Mouse (Mus musculus): ENCODE data around the gene Cdh19. TPM values are rescaled to one million over a fixed set of nuclear protein-coding genes. Genes with fewer than 3 reads are reported as not detected.

The Cdh19 gene
- polyA plus RNA-seq (2014; fragmentation: Nextera tagmentation; extraction: Ambion mirVana), result 2.0 and 2.6 TPM in 2 replicates

DNA sequence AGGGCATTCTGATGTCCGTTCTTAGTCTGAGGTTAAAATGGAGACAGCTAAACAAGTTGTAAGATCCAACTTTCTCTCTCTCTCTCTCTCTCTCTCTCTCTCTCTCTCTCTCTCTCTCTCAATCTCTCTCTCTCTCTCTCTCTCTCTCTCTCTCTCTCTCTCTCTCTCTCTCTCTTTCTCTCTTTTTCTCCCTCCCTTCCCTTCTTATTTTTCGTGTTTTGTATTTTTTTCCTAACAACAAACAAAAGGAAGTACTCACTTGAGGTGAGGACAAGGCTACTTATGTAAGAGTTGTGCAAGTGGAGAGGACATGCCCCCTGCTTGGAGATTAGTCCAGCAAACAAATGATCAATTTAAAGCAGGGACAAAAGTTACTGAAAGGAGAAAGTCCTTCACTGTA lies at the start of gene Cdh19:
TSS of gene Cdh19 (minus strand) at position 101 of the 400 bp plus-strand sequence.
- H3K9me3 ChIP-seq (replicated peaks; ENCODE audit: control insufficient read depth, low read length), result no peaks in the 10 kb centered on the region
- ATAC-seq (replicated peaks; ENCODE audit: insufficient number of reproducible peaks, low FRiP score, low TSS enrichment, low read depth) (no peak), DNase-seq (ENCODE audit: low spot score) (no peak)
- no peak within 1 kb of the TSS for H3K9ac ChIP-seq (replicated peaks; ENCODE audit: low read length)
- no peak within 1 kb of the TSS for H3K4me2 ChIP-seq (ENCODE audit: low read depth, low read length)
- no peak within 1 kb of the TSS for H3K4me3 ChIP-seq (ENCODE audit: low read depth, low read length)
- 20% methylated on average over 2 of the region's 2 CpGs for whole genome bisulfite sequencing
- no peak within 1 kb of the TSS for H3K27ac ChIP-seq (replicated peaks; ENCODE audit: low read depth, low read length)
- no peaks in the 10 kb centered on the region for H3K36me3 ChIP-seq (replicated peaks; ENCODE audit: control insufficient read depth, insufficient read depth, low read depth, low read length)
- H3K27me3 ChIP-seq (ENCODE audit: control insufficient read depth, insufficient read depth, low read length), result no peaks in the 10 kb centered on the region
- H3K4me1 ChIP-seq (ENCODE audit: control insufficient read depth, insufficient read depth, low read length), result no peaks in the 10 kb centered on the region

DNA sequence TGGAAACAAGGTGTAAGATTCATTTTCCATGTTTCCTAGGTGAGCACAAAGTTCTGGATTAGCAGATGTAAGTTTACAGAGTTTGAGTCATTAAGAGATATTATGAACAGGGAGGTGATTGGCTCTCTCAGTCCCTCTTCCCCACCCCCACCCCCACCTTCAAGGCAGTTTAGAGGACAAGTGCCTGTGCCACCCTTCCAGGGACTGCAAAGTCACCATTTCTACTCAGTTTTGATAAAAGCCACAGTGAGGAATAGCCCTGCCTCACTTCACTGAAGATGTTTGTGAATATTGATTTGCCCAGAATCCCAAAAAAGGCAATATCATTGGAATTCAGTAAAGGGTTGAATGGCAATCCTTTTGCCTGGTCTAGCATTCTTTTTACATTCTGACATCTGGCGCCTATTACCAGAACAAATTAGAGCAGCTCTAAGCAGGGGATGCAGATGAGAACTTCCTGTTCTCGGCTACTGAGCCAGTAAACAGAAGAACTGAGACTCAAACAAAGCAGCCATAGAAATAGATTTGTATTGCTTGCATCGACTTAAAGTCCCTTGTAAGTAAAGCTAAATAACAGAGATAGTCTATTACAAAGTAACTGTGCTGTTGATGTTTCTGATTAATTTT lies 43.2 kb upstream of the Cdh19 start:
- Histone ChIP-seq H3K4me3 (ENCODE audit: low read depth, low read length) (no peak overlapping the region), H3K9ac (replicated peaks; ENCODE audit: low read length) (no peak overlapping the region), H3K27me3 (ENCODE audit: control insufficient read depth, insufficient read depth, low read length) (no peaks in the 10 kb centered on the region), H3K9me3 (replicated peaks; ENCODE audit: control insufficient read depth, low read length) (no peaks in the 10 kb centered on the region), H3K27ac (replicated peaks; ENCODE audit: low read depth, low read length) (no peak overlapping the region), H3K4me1 (ENCODE audit: control insufficient read depth, insufficient read depth, low read length) (no peaks in the 10 kb centered on the region), H3K4me2 (ENCODE audit: low read depth, low read length) (no peak overlapping the region), H3K36me3 (replicated peaks; ENCODE audit: control insufficient read depth, insufficient read depth, low read depth, low read length) (no peaks in the 10 kb centered on the region)
- ATAC-seq (replicated peaks; ENCODE audit: insufficient number of reproducible peaks, low FRiP score, low TSS enrichment, low read depth), result no peak; the same call in 1 of the 2 replicates
- DNase-seq (ENCODE audit: low spot score), result peak; percentile 76
- WGBS, result 5% methylated on average over 3 of the region's 3 CpGs

DNA sequence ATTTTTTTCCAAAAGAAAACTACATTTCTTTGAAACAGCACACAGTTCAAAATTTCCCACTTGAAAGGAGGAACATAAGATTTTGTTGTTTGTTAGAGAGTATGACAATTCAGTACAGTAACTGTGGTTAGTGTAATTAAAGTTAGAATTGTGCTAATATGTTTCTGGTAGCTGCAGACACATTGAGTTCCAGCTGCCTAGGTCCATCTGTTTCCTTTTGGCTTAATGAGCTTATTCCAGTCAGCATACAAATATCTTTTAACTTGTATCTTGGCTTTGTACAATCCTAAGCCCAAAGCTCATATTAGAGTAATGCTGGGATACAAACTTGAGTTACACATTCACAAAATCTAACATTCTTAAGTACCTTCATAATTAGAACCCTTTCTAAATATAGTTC lies 40.3 kb upstream of the Cdh19 start:
- Histone ChIP-seq H3K27ac (replicated peaks; ENCODE audit: low read depth, low read length) (no peak overlapping the region), H3K27me3 (ENCODE audit: control insufficient read depth, insufficient read depth, low read length) (no peaks in the 10 kb centered on the region), H3K9ac (replicated peaks; ENCODE audit: low read length) (no peak overlapping the region), H3K4me1 (ENCODE audit: control insufficient read depth, insufficient read depth, low read length) (no peaks in the 10 kb centered on the region), H3K4me2 (ENCODE audit: low read depth, low read length) (no peak overlapping the region), H3K36me3 (replicated peaks; ENCODE audit: control insufficient read depth, insufficient read depth, low read depth, low read length) (no peaks in the 10 kb centered on the region), H3K4me3 (ENCODE audit: low read depth, low read length) (no peak overlapping the region), H3K9me3 (replicated peaks; ENCODE audit: control insufficient read depth, low read length) (no peaks in the 10 kb centered on the region)
- ATAC-seq (replicated peaks; ENCODE audit: insufficient number of reproducible peaks, low FRiP score, low TSS enrichment, low read depth) (no peak), DNase-seq (ENCODE audit: low spot score) (no peak)

DNA sequence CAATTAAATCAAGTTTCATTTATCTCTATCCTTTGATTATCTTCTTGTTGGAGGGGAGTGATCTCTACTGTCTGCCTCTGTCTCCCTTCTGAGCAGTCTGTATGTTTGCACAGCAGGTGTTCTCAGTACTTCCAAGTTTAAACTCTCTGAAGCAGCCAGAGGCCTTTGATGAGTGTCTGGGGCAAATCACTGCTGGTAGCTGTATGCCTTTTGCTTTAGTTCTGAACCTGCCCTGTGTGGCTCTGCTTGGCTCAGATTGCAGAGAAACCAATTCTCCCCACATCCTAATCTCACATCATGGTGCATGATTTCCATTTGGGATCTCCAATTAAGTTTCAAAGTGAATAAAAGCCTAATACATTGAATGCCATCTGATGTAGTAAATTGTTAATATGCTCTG lies 12.4 kb upstream of the Cdh19 start:
- no peak overlapping the region for H3K4me2 ChIP-seq (ENCODE audit: low read depth, low read length)
- no peak overlapping the region for H3K4me3 ChIP-seq (ENCODE audit: low read depth, low read length)
- ATAC-seq (replicated peaks; ENCODE audit: insufficient number of reproducible peaks, low FRiP score, low TSS enrichment, low read depth) (no peak), DNase-seq (ENCODE audit: low spot score) (no peak)
- H3K36me3 ChIP-seq (replicated peaks; ENCODE audit: control insufficient read depth, insufficient read depth, low read depth, low read length), result no peaks in the 10 kb centered on the region
- H3K27me3 ChIP-seq (ENCODE audit: control insufficient read depth, insufficient read depth, low read length), result no peaks in the 10 kb centered on the region
- no peak overlapping the region for H3K9ac ChIP-seq (replicated peaks; ENCODE audit: low read length)
- no peaks in the 10 kb centered on the region for H3K9me3 ChIP-seq (replicated peaks; ENCODE audit: control insufficient read depth, low read length)
- H3K27ac ChIP-seq (replicated peaks; ENCODE audit: low read depth, low read length), result no peak overlapping the region
- no peaks in the 10 kb centered on the region for H3K4me1 ChIP-seq (ENCODE audit: control insufficient read depth, insufficient read depth, low read length)

GRCm38 (mm10) chr1:110969201-110969600 lies 8.2 kb downstream of the Cdh19 start:
- WGBS, result 83% methylated on average over 2 of the region's 2 CpGs
- Histone ChIP-seq H3K4me1 (ENCODE audit: control insufficient read depth, insufficient read depth, low read length) (no peaks in the 10 kb centered on the region), H3K9ac (replicated peaks; ENCODE audit: low read length) (no peak overlapping the region), H3K4me2 (ENCODE audit: low read depth, low read length) (no peak overlapping the region), H3K27me3 (ENCODE audit: control insufficient read depth, insufficient read depth, low read length) (no peaks in the 10 kb centered on the region), H3K27ac (replicated peaks; ENCODE audit: low read depth, low read length) (no peak overlapping the region), H3K9me3 (replicated peaks; ENCODE audit: control insufficient read depth, low read length) (no peaks in the 10 kb centered on the region), H3K4me3 (ENCODE audit: low read depth, low read length) (no peak overlapping the region), H3K36me3 (replicated peaks; ENCODE audit: control insufficient read depth, insufficient read depth, low read depth, low read length) (no peaks in the 10 kb centered on the region)
- ATAC-seq (replicated peaks; ENCODE audit: insufficient number of reproducible peaks, low FRiP score, low TSS enrichment, low read depth) (no peak), DNase-seq (ENCODE audit: low spot score) (no peak)

DNA sequence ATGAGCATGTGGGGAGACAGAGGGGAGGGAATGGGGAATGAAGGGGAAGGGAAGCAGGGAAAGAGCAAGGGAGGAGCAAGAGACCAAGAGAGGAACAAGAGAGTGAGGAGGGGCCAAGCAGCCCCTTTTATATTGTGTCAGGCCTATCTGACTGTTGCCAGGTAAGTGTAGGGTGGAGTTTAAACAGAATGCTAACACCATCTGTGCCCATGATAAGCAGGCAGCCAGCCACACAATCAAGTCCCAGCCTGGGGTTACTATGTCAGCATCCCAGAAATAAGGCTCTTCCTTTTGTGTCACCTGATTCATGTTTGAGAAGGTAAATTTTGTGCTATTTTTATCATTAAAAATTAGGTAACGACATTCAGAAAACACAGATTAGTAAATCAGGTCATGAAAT lies 67.6 kb downstream of the Cdh19 start:
- no peaks in the 10 kb centered on the region for H3K36me3 ChIP-seq (replicated peaks; ENCODE audit: control insufficient read depth, insufficient read depth, low read depth, low read length)
- 88% methylated on average over 1 of the region's 1 CpGs for WGBS
- no peak overlapping the region for H3K9ac ChIP-seq (replicated peaks; ENCODE audit: low read length)
- DNase-seq (ENCODE audit: low spot score) (no peak), ATAC-seq (replicated peaks; ENCODE audit: insufficient number of reproducible peaks, low FRiP score, low TSS enrichment, low read depth) (peak; percentile 48; the same call in 1 of the 2 replicates)
- no peaks in the 10 kb centered on the region for H3K9me3 ChIP-seq (replicated peaks; ENCODE audit: control insufficient read depth, low read length)
- no peaks in the 10 kb centered on the region for H3K27me3 ChIP-seq (ENCODE audit: control insufficient read depth, insufficient read depth, low read length)
- no peaks in the 10 kb centered on the region for H3K4me1 ChIP-seq (ENCODE audit: control insufficient read depth, insufficient read depth, low read length)
- H3K4me2 ChIP-seq (ENCODE audit: low read depth, low read length), result no peak overlapping the region
- H3K4me3 ChIP-seq (ENCODE audit: low read depth, low read length), result no peak overlapping the region
- no peak overlapping the region for H3K27ac ChIP-seq (replicated peaks; ENCODE audit: low read depth, low read length)

- H3K4me3 ChIP-seq (ENCODE audit: low read depth, low read length), result no peak overlapping the region
- WGBS, result 38% methylated on average over 1 of the region's 1 CpGs
- H3K4me2 ChIP-seq (ENCODE audit: low read depth, low read length), result no peak overlapping the region
- no peak for DNase-seq (ENCODE audit: low spot score)
- H3K27ac ChIP-seq (replicated peaks; ENCODE audit: low read depth, low read length), result no peak overlapping the region
- H3K4me1 ChIP-seq (ENCODE audit: control insufficient read depth, insufficient read depth, low read length), result no peaks in the 10 kb centered on the region
- ATAC-seq (replicated peaks; ENCODE audit: insufficient number of reproducible peaks, low FRiP score, low TSS enrichment, low read depth), result no peak
- H3K36me3 ChIP-seq (replicated peaks; ENCODE audit: control insufficient read depth, insufficient read depth, low read depth, low read length), result no peaks in the 10 kb centered on the region
- H3K27me3 ChIP-seq (ENCODE audit: control insufficient read depth, insufficient read depth, low read length), result no peaks in the 10 kb centered on the region
- no peaks in the 10 kb centered on the region for H3K9me3 ChIP-seq (replicated peaks; ENCODE audit: control insufficient read depth, low read length)
- no peak overlapping the region for H3K9ac ChIP-seq (replicated peaks; ENCODE audit: low read length)
Measured at GRCm38 (mm10) chr1:110909218-110909617, 68.2 kb downstream of the Cdh19 start.

- ATAC-seq (replicated peaks; ENCODE audit: insufficient number of reproducible peaks, low FRiP score, low TSS enrichment, low read depth) (no peak), DNase-seq (ENCODE audit: low spot score) (no peak)
- Histone ChIP-seq H3K9me3 (replicated peaks; ENCODE audit: control insufficient read depth, low read length) (no peaks in the 10 kb centered on the region), H3K9ac (replicated peaks; ENCODE audit: low read length) (no peak overlapping the region), H3K4me1 (ENCODE audit: control insufficient read depth, insufficient read depth, low read length) (no peaks in the 10 kb centered on the region), H3K27me3 (ENCODE audit: control insufficient read depth, insufficient read depth, low read length) (no peaks in the 10 kb centered on the region), H3K36me3 (replicated peaks; ENCODE audit: control insufficient read depth, insufficient read depth, low read depth, low read length) (no peaks in the 10 kb centered on the region), H3K4me3 (ENCODE audit: low read depth, low read length) (no peak overlapping the region), H3K4me2 (ENCODE audit: low read depth, low read length) (no peak overlapping the region), H3K27ac (replicated peaks; ENCODE audit: low read depth, low read length) (no peak overlapping the region)
- 76% methylated on average over 2 of the region's 2 CpGs for WGBS
Measured at GRCm38 (mm10) chr1:110904266-110904665, 73.1 kb downstream of the Cdh19 start.
